Mouse (Mus musculus): ENCODE data around the gene Slc7a3. TPM values are rescaled to one million over a fixed set of nuclear protein-coding genes. Genes with fewer than 3 reads are reported as not detected.
"Not testable (repeated sequence)": the region's sequence is repeated elsewhere in the genome, so short reads cannot be mapped to it uniquely, and the experiment has no call there.

Gene Slc7a3
- 1.5 TPM in 2 replicates for polyA plus RNA-seq (2016; fragmentation: Nextera tagmentation; extraction: Ambion mirVana)

DNA sequence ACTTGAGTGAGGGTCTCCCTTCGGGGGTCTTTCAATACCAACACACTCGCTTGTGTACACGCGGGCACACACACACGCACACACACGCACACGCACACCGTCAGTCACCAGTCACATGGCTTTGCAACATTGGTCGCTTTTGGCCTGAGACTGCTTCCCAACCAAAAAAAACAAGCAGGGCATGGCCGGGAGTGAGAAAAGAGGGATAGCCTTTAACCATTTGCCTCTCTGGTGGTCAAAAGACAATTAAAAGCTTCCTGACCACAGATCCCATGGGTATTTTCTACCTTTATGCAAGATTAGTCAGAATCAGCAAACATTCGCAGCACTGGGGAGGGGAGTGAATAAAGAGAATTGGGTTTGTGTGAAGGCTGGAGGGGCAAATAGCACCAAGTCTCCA lies at the start of gene Slc7a3:
Gene Slc7a3 (minus strand): TSS at position 101 of the 400 bp plus-strand sequence.
- H3K27ac ChIP-seq, result no peak within 1 kb of the TSS
- peak within 1 kb of the TSS; percentile 29 for H3K4me3 ChIP-seq
- no peaks in the 10 kb centered on the region for H3K4me1 ChIP-seq
- peak within 1 kb of the TSS; percentile 54 for H3K4me2 ChIP-seq (replicated peaks)
- no peak within 1 kb of the TSS for H3K9ac ChIP-seq
- H3K27me3 ChIP-seq, result peaks cover 19% of the 10 kb centered on the region
- H3K9me3 ChIP-seq, result no peaks in the 10 kb centered on the region
- H3K36me3 ChIP-seq, result no peaks in the 10 kb centered on the region
- WGBS, result 43% methylated on average over 11 of the region's 11 CpGs
- no peak for ATAC-seq (ENCODE audit: insufficient number of reproducible peaks, insufficient read depth, low FRiP score, low TSS enrichment)

DNA sequence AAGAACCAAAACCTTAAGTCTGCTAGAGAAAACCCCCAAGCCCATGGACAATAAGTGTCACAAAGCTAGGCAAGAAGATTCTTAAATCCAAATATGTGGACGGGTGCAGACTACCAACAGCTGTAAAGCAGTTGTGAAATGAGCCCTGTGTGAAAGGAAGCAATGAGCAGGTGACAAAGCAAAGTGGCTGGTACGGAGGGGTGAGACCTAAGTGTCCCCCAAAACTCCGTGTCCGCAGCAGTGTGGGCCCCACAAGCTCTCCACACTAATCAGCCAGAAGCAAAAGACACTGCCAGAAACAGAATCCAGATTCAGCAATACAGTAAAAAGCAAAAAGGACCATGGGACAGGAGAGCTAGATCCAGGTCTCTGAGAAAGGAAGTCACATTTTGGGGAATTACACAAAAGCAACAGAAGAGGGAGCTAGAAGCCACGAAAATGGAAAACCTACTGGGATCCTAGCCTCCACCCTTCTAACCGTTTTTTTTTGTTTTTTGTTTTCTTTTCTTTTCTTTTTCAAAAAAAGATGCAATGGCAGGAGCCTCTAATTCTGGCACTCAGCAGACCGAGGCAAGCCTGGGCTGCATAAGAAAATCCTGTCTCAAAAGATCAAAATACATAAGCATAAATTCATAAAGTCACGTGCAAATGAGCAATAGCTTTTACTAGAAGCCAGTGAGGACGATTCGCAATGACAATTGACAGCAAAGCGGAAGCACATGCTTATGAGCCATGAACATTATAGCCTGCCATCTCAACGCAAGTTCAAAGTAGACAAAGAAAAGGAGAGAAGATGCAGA lies 46.4 kb upstream of the Slc7a3 start:
- H3K4me3 ChIP-seq, result no peak overlapping the region
- WGBS, result 45% methylated on average over 12 of the region's 12 CpGs
- no peak overlapping the region for H3K9ac ChIP-seq
- no peaks in the 10 kb centered on the region for H3K27me3 ChIP-seq
- no peak overlapping the region for H3K27ac ChIP-seq
- H3K4me2 ChIP-seq (replicated peaks), result no peak overlapping the region
- H3K36me3 ChIP-seq, result no peaks in the 10 kb centered on the region
- no peaks in the 10 kb centered on the region for H3K4me1 ChIP-seq
- ATAC-seq (ENCODE audit: insufficient number of reproducible peaks, insufficient read depth, low FRiP score, low TSS enrichment), result no peak
- H3K9me3 ChIP-seq, result no peaks in the 10 kb centered on the region

DNA sequence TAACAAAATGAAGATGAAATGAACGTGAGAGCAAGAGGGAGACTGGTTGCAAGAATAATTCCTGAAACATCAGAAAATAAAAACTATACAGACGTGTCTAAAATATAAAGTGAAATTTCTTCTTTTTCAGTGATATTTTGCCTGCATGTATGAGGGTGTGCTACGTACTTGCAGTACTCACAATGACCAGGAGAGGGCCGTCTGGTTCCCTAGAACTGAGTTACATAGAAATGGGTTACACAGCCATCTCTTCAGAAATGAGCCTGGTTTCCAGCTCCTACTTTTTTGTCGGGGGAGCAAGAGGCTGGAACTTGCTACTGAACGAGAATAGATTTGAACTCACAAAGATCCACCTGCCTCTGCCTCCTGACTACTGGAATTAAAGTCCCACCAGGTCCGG lies 45.2 kb upstream of the Slc7a3 start:
- H3K4me2 ChIP-seq (replicated peaks), result no peak overlapping the region
- no peak for ATAC-seq (ENCODE audit: insufficient number of reproducible peaks, insufficient read depth, low FRiP score, low TSS enrichment)
- 24% methylated on average over 7 of the region's 7 CpGs for WGBS

DNA sequence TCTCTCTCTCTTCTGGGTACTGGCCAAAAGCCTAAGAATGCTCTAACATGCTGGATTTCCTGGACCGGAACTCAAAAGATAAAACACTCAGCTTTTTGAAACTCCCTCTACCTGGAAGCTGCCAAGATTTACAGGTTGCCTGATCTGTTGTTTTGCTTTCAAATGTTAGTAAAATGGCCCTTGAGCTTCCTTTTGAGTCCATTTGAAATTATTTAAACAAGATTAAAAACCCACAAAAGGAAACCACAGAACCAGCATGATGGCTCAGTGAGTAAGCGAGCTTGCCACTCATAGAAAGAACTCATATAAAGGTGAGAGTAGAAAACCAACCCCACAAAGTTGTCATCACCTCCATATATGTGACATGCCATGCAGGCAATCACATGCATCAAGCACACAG lies 42.7 kb upstream of the Slc7a3 start:
- H3K4me2 ChIP-seq (replicated peaks), result no peak overlapping the region
- no peaks in the 10 kb centered on the region for H3K36me3 ChIP-seq
- WGBS, result 89% methylated on average over 2 of the region's 2 CpGs
- ATAC-seq (ENCODE audit: insufficient number of reproducible peaks, insufficient read depth, low FRiP score, low TSS enrichment), result no peak
- H3K4me1 ChIP-seq, result no peaks in the 10 kb centered on the region
- no peak overlapping the region for H3K9ac ChIP-seq
- no peaks in the 10 kb centered on the region for H3K9me3 ChIP-seq
- H3K4me3 ChIP-seq, result no peak overlapping the region
- H3K27ac ChIP-seq, result no peak overlapping the region
- H3K27me3 ChIP-seq, result no peaks in the 10 kb centered on the region

More for the DNA sequence above, 45.2 kb upstream of the Slc7a3 start:
- Histone ChIP-seq H3K9me3 (no peaks in the 10 kb centered on the region), H3K27me3 (no peaks in the 10 kb centered on the region), H3K4me3 (no peak overlapping the region), H3K9ac (no peak overlapping the region), H3K4me1 (no peaks in the 10 kb centered on the region), H3K36me3 (no peaks in the 10 kb centered on the region), H3K27ac (no peak overlapping the region)

DNA sequence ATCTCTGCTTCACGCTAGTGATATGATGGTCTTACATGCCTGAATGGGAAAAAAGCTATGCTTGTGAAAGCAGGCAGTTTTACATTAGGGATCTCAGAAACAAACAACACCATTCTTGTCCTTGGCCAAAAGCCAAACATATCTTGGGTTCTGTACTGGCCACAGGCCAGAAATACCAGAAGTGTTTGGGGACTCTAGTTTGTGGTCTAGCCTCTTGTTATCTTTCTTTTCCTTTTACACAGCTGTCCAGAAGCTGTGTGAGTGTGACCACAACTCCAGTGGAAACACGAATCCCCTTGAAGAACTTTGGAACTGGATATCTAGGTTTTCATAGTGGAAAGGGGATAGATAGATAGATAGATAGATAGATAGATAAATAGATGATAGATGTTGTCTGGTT lies 41.2 kb upstream of the Slc7a3 start:
- Histone ChIP-seq H3K27me3 (no peaks in the 10 kb centered on the region), H3K9ac (no peak overlapping the region), H3K36me3 (no peaks in the 10 kb centered on the region), H3K9me3 (no peaks in the 10 kb centered on the region), H3K4me2 (replicated peaks) (no peak overlapping the region), H3K4me3 (no peak overlapping the region), H3K27ac (no peak overlapping the region), H3K4me1 (no peaks in the 10 kb centered on the region)
- 68% methylated on average over 2 of the region's 2 CpGs for WGBS
- no peak for ATAC-seq (ENCODE audit: insufficient number of reproducible peaks, insufficient read depth, low FRiP score, low TSS enrichment)

DNA sequence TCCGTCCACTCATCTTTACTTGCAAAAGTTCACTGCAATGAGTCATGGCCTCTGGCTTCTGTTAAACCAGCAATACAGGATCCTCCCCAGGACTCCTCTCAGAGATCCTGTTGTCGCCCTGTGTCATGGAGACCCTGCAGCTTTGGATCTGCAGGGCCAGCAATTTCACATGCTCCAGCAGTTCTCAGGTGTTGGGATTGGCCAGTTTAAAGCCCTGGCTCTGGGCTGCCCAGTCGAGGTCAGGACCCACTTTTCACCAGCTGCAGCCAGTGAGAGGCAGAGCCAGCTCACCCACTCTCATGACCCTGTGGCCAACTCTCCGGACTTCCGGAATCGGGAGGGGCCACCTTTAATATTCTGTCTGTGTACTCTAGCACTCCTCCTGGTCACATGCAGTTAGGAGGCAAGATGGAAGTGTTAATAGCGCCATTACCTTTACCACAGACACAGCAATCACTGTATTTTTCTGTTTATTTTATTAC lies 40.7 kb upstream of the Slc7a3 start:
- H3K36me3 ChIP-seq, result no peaks in the 10 kb centered on the region
- H3K9ac ChIP-seq, result no peak overlapping the region
- no peak overlapping the region for H3K4me2 ChIP-seq (replicated peaks)
- no peaks in the 10 kb centered on the region for H3K27me3 ChIP-seq
- ATAC-seq (ENCODE audit: insufficient number of reproducible peaks, insufficient read depth, low FRiP score, low TSS enrichment), result no peak
- no peaks in the 10 kb centered on the region for H3K4me1 ChIP-seq
- H3K9me3 ChIP-seq, result no peaks in the 10 kb centered on the region
- no peak overlapping the region for H3K4me3 ChIP-seq
- H3K27ac ChIP-seq, result no peak overlapping the region
- 70% methylated on average over 7 of the region's 7 CpGs for WGBS

DNA sequence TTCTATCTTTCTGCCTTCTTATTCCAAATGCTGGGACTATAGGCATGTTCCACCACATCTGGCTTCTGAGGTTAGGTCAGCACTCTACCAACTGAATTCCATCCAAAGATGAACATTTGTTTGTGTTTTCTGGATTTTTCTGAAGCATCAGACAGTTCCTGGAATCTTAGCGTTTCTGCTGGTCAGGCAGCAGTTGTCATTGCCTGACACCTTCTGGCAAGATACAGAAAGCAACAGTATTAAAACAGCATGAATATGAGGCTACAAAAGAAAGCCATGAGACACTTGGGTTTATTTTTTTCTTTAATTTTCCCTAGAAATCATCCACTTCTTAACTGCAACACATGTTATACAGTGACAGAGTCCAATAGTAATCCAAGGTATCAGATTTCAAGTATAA lies 34.7 kb upstream of the Slc7a3 start:
- no peak for ATAC-seq (ENCODE audit: insufficient number of reproducible peaks, insufficient read depth, low FRiP score, low TSS enrichment)

DNA sequence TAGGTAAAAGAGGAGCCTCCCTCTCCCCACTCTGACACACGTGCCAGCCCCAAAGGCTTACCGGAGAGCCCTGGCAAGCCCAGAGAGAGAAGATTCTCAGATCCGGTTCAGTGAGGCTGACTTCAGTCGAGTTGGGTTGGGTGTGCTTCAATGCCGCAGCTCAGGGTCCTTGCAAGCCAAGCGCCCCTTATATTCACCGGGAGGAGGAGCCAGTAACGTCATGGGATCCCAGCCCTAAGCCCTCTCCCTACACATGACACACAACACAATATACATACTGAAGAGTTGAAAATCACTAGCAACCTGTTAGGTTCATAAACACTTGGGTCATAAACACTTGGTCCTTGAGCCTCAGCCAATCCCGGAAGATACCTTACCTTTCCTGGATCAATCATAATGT lies 609 bp downstream of the Slc7a3 start:
- Histone ChIP-seq H3K27me3 (peaks cover 19% of the 10 kb centered on the region), H3K4me3 (peak overlapping the region; percentile 29), H3K4me2 (replicated peaks) (peak overlapping the region; percentile 54)
- ATAC-seq (ENCODE audit: insufficient number of reproducible peaks, insufficient read depth, low FRiP score, low TSS enrichment); H3K9me3 ChIP-seq; H3K27ac ChIP-seq; H3K4me1 ChIP-seq; H3K36me3 ChIP-seq; H3K9ac ChIP-seq: not testable (repeated sequence)
- 18% methylated on average over 9 of the region's 9 CpGs for WGBS

More for the DNA sequence above, 34.7 kb upstream of the Slc7a3 start:
- WGBS, result 64% methylated on average over 1 of the region's 1 CpGs
- no peaks in the 10 kb centered on the region for H3K36me3 ChIP-seq
- H3K4me3 ChIP-seq, result no peak overlapping the region
- no peak overlapping the region for H3K4me2 ChIP-seq (replicated peaks)
- H3K27me3 ChIP-seq, result no peaks in the 10 kb centered on the region
- no peaks in the 10 kb centered on the region for H3K4me1 ChIP-seq
- no peak overlapping the region for H3K9ac ChIP-seq
- H3K9me3 ChIP-seq, result no peaks in the 10 kb centered on the region
- no peak overlapping the region for H3K27ac ChIP-seq

DNA sequence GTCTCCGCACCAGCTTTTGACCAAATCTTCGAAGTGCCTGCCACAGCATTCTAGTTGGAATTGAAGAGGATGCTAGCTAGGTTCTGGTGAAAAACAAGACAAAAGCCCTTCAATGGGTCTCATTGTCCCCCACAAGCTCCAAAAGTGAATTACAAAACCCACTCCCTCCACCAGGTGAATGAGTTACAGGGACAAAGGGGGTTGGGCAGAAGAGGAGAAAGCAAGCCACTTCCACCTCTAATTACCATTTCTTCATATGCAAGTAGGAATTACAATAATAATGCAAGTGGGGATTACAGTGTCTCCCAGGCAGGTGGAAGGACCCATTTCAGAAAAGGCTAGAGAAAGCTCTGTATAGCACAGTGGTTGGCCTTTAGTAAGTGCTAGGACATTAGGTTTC lies 1.6 kb downstream of the Slc7a3 start:
- no peak overlapping the region for H3K4me2 ChIP-seq (replicated peaks)
- no peaks in the 10 kb centered on the region for H3K4me1 ChIP-seq
- no peaks in the 10 kb centered on the region for H3K36me3 ChIP-seq
- no peak for ATAC-seq (ENCODE audit: insufficient number of reproducible peaks, insufficient read depth, low FRiP score, low TSS enrichment)
- no peak overlapping the region for H3K4me3 ChIP-seq
- WGBS, result 49% methylated on average over 2 of the region's 2 CpGs
- H3K27ac ChIP-seq, result no peak overlapping the region
- peaks cover 19% of the 10 kb centered on the region for H3K27me3 ChIP-seq
- H3K9me3 ChIP-seq, result no peaks in the 10 kb centered on the region
- no peak overlapping the region for H3K9ac ChIP-seq

DNA sequence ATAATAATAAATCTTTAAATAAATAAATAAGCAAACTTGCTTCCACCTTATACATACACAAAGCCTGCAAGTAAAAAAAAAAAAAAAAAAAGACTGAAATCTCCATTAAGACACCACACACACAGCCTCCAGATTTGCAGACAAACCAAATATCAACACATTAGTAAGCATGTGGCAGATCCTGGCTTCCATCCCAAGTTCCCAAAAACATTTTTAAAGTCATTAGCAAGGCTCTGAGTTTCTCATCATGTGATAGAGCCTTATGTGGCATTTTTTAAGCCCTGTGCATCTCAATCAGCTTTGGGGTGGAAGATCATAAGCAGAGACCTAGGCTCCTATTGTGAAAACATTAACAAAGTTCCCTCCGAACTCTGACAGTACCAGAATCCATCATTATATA lies 20.6 kb downstream of the Slc7a3 start:
- Histone ChIP-seq H3K36me3 (no peaks in the 10 kb centered on the region), H3K4me2 (replicated peaks) (no peak overlapping the region), H3K4me3 (no peak overlapping the region), H3K27me3 (no peaks in the 10 kb centered on the region), H3K4me1 (no peaks in the 10 kb centered on the region), H3K9me3 (no peaks in the 10 kb centered on the region), H3K27ac (no peak overlapping the region), H3K9ac (no peak overlapping the region)
- ATAC-seq (ENCODE audit: insufficient number of reproducible peaks, insufficient read depth, low FRiP score, low TSS enrichment), result no peak
- 61% methylated on average over 1 of the region's 1 CpGs for WGBS

DNA sequence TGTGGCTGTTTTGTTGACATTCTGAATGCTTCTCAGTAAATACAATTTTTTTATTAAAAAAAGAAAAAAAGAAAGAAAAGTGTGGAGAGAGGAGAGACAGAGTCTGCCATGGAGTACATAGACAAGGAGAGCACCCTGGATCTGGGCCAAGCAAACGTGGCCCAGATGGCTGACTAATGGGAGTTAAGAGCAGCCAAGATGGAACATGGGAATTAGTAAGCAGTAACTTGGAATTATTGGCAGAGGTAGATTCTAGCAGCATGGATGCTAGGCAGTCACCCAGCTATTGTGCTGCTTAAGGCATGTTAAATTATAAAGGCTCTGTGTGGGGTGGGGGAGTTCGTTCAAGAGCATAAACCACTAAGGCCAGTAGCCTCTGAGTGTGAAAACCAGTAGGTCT lies 22.3 kb downstream of the Slc7a3 start:
- 56% methylated on average over 2 of the region's 2 CpGs for WGBS
- Histone ChIP-seq H3K4me3 (no peak overlapping the region), H3K27ac (no peak overlapping the region), H3K9ac (no peak overlapping the region), H3K27me3 (no peaks in the 10 kb centered on the region), H3K4me2 (replicated peaks) (no peak overlapping the region), H3K9me3 (no peaks in the 10 kb centered on the region), H3K36me3 (no peaks in the 10 kb centered on the region), H3K4me1 (no peaks in the 10 kb centered on the region)
- ATAC-seq (ENCODE audit: insufficient number of reproducible peaks, insufficient read depth, low FRiP score, low TSS enrichment), result no peak

DNA sequence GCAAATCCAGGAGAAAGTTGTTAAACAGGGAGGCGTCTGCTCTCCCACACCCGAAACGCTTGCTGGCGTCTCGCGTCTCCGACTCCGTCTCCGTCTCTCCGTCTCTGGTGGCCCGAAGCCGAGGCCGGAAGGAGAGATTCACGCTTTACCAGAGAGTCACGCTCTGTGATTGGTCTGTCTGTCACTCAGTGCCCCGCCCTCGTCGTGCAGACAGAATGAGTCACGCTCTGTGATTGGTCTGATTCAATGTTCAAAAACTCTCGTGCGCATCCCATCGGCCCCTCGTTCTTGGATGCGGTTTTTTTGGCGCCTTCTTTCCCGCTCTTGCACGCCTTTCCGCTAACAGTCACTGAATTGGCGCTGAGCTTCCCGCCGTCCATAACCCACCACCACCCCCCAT lies 26.3 kb downstream of the Slc7a3 start, which contains the start of gene Tex11:
Gene Tex11 (minus strand): TSS at position 127 of the 400 bp plus-strand sequence.
- H3K27ac ChIP-seq, result no peak within 1 kb of the TSS
- no peak within 1 kb of the TSS for H3K4me3 ChIP-seq
- H3K4me2 ChIP-seq (replicated peaks), result no peak within 1 kb of the TSS
- H3K4me1 ChIP-seq, result no peaks in the 10 kb centered on the region
- H3K9ac ChIP-seq, result no peak within 1 kb of the TSS
- H3K27me3 ChIP-seq, result no peaks in the 10 kb centered on the region
- ATAC-seq (ENCODE audit: insufficient number of reproducible peaks, insufficient read depth, low FRiP score, low TSS enrichment), result no peak
- H3K36me3 ChIP-seq, result no peaks in the 10 kb centered on the region
- H3K9me3 ChIP-seq, result no peaks in the 10 kb centered on the region
- WGBS, result 88% methylated on average over 31 of the region's 31 CpGs
